In the genomic region with DNA sequence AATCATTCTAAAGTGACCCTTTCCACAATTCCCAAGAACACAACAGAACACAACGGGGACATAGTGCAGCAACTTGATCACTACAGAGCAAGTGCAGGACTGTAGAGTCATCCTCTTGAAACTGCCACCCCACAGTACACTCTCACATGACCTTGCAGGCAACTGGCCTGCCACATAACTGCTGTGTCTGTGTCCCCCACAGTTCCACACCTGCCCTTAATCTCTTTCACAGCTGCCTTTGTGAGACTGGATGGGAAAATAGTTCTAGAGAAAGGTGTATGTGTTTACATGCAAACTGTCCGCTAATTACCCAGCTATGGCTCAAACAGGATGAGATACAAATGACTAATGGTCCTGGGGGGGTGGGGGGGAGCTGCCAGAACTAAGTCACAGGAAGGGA, we compare ENCODE assay signal across 16 mouse cellular contexts.
DNase-seq lines count a peak whose midpoint lies in the region; ATAC-seq lines count a peak whose summit lies in the region.
"Had no signal": no experiment of that assay in that cellular context is flagged by ENCODE, and none has a peak within 500 bp of the region (broad histone marks: within the 10 kb centered on the region; RNA-seq: fewer than 3 reads in every experiment).

No protein-coding gene starts in this region.

- H3K36me3 ChIP-seq in hindbrain, embryonic 13.5 days: no peaks in the 10 kb centered on the region
- H3K36me3 ChIP-seq in hindbrain, embryonic 11.5 days (ENCODE audit: control insufficient read depth, insufficient read depth, low read length): no peaks in the 10 kb centered on the region
- no peaks in the 10 kb centered on the region for H3K36me3 ChIP-seq in midbrain, embryonic 12.5 days
- H3K36me3 ChIP-seq in midbrain, embryonic 15.5 days (replicated peaks): no peaks in the 10 kb centered on the region
- H3K36me3 ChIP-seq: limb, embryonic 15.5 days; neural tube, embryonic 15.5 days; stomach, embryonic 15.5 days had no signal

- H3K9ac ChIP-seq in hindbrain, embryonic 13.5 days: no peak overlapping the region
- H3K9ac ChIP-seq in hindbrain, embryonic 11.5 days (ENCODE audit: low read depth, low read length): no peak overlapping the region
- no peak overlapping the region for H3K9ac ChIP-seq in midbrain, embryonic 12.5 days (replicated peaks)
- no peak overlapping the region for H3K9ac ChIP-seq in midbrain, embryonic 15.5 days
- H3K9ac ChIP-seq: limb, embryonic 15.5 days; liver, postnatal 0 days; neural tube, embryonic 15.5 days; stomach, embryonic 15.5 days had no signal

- H3K27ac ChIP-seq in hindbrain, embryonic 13.5 days: peak overlapping the region; percentile 36; the same call in 1 of the 2 replicates
- no peak overlapping the region for H3K27ac ChIP-seq in hindbrain, embryonic 11.5 days (ENCODE audit: low read depth, low read length)
- peak overlapping the region; percentile 70 for H3K27ac ChIP-seq in midbrain, embryonic 12.5 days (replicated peaks)
- H3K27ac ChIP-seq in midbrain, embryonic 15.5 days: no peak overlapping the region
- H3K27ac ChIP-seq: limb, embryonic 15.5 days; neural tube, embryonic 15.5 days; stomach, embryonic 15.5 days had no signal

- H3K27me3 ChIP-seq in hindbrain, embryonic 13.5 days: no peaks in the 10 kb centered on the region
- no peaks in the 10 kb centered on the region for H3K27me3 ChIP-seq in hindbrain, embryonic 11.5 days (ENCODE audit: control insufficient read depth, insufficient read depth, low read length)
- peaks cover 13% of the 10 kb centered on the region; the same call in 1 of the 2 replicates for H3K27me3 ChIP-seq in midbrain, embryonic 12.5 days
- H3K27me3 ChIP-seq in midbrain, embryonic 15.5 days (replicated peaks): no peaks in the 10 kb centered on the region
- H3K27me3 ChIP-seq: limb, embryonic 15.5 days; neural tube, embryonic 15.5 days; stomach, embryonic 15.5 days had no signal

- peak; percentile 20 to 63 for DNase-seq in adrenal gland, adult (ENCODE audit: inconsistent age in 2 of 2, low spot score in 1 of 2)
- DNase-seq in adrenal gland, postnatal 10 days: no peak
- no peak for DNase-seq in hindbrain, embryonic 11.5 days (ENCODE audit: low spot score)
- DNase-seq in spleen, postnatal 4 days (ENCODE audit: low spot score in 2 of 2): no peak
- DNase-seq: adrenal gland, postnatal 36 days; cerebellum, postnatal 14 days; kidney, adult 9 months; liver, postnatal 0 days had no signal

- no peak for ATAC-seq in hindbrain, embryonic 13.5 days (ENCODE audit: low FRiP score)
- no peak for ATAC-seq in hindbrain, embryonic 11.5 days (ENCODE audit: low FRiP score)
- no peak for ATAC-seq in midbrain, embryonic 12.5 days (ENCODE audit: low FRiP score, low read depth)
- ATAC-seq in midbrain, embryonic 15.5 days (replicated peaks): no peak
- no peak for ATAC-seq in erythroid progenitor cell, adult 5-6 weeks (replicated peaks; ENCODE audit: low FRiP score, poor library complexity, severe bottlenecking)
- ATAC-seq: liver, postnatal 0 days had no signal

- 75% methylated on average over 2 of the region's 2 CpGs for WGBS in hindbrain, embryonic 13.5 days
- WGBS in hindbrain, embryonic 11.5 days: 77% methylated on average over 2 of the region's 2 CpGs
- WGBS in midbrain, embryonic 12.5 days: 58% methylated on average over 2 of the region's 2 CpGs
- 57% methylated on average over 2 of the region's 2 CpGs for WGBS in midbrain, embryonic 15.5 days

- no peak overlapping the region for H3K4me2 ChIP-seq in hindbrain, embryonic 13.5 days
- H3K4me2 ChIP-seq in hindbrain, embryonic 11.5 days (replicated peaks; ENCODE audit: low read depth, low read length): no peak overlapping the region
- H3K4me2 ChIP-seq in midbrain, embryonic 12.5 days (replicated peaks): no peak overlapping the region
- no peak overlapping the region for H3K4me2 ChIP-seq in midbrain, embryonic 15.5 days
- H3K4me2 ChIP-seq: limb, embryonic 15.5 days; neural tube, embryonic 15.5 days; stomach, embryonic 15.5 days had no signal

- no peak overlapping the region for H3K4me3 ChIP-seq in hindbrain, embryonic 13.5 days
- no peak overlapping the region for H3K4me3 ChIP-seq in hindbrain, embryonic 11.5 days (ENCODE audit: low read depth, low read length)
- H3K4me3 ChIP-seq in midbrain, embryonic 12.5 days: no peak overlapping the region
- no peak overlapping the region for H3K4me3 ChIP-seq in midbrain, embryonic 15.5 days
- H3K4me3 ChIP-seq: erythroblast, embryonic 14.5 days; limb, embryonic 15.5 days; neural tube, embryonic 15.5 days; stomach, embryonic 15.5 days had no signal

- no peaks in the 10 kb centered on the region for H3K9me3 ChIP-seq in hindbrain, embryonic 13.5 days
- H3K9me3 ChIP-seq in hindbrain, embryonic 11.5 days (ENCODE audit: control insufficient read depth, low read length): no peaks in the 10 kb centered on the region
- H3K9me3 ChIP-seq in midbrain, embryonic 12.5 days: no peaks in the 10 kb centered on the region
- H3K9me3 ChIP-seq in midbrain, embryonic 15.5 days: no peaks in the 10 kb centered on the region
- H3K9me3 ChIP-seq: limb, embryonic 15.5 days; neural tube, embryonic 15.5 days; stomach, embryonic 15.5 days had no signal

- peaks cover 11% of the 10 kb centered on the region for H3K4me1 ChIP-seq in hindbrain, embryonic 13.5 days (replicated peaks)
- no peaks in the 10 kb centered on the region for H3K4me1 ChIP-seq in hindbrain, embryonic 11.5 days (replicated peaks; ENCODE audit: control insufficient read depth, insufficient read depth, low read length)
- H3K4me1 ChIP-seq in midbrain, embryonic 12.5 days: peaks cover 27% of the 10 kb centered on the region
- peaks cover 19% of the 10 kb centered on the region for H3K4me1 ChIP-seq in midbrain, embryonic 15.5 days

Comparison
In these comparisons a context has a peak if more than half of its experiments do, and no peak if none do; other contexts are left out.
1. DNase-seq: peak in adrenal gland, adult (2 of 2); none in adrenal gland, postnatal 10 days (single experiment), hindbrain, embryonic 11.5 days (single experiment) and spleen, postnatal 4 days (0 of 2).
2. H3K27ac ChIP-seq: peak in hindbrain, embryonic 13.5 days (single experiment) and midbrain, embryonic 12.5 days (single experiment); none in hindbrain, embryonic 11.5 days (single experiment) and midbrain, embryonic 15.5 days (single experiment).